Mouse (Mus musculus): ENCODE data around the gene Bmp8b.
"Not testable (repeated sequence)": the region's sequence is repeated elsewhere in the genome, so short reads cannot be mapped to it uniquely, and the experiment has no call there.

Bmp8b gene

GRCm38 (mm10) chr4:123104651-123105450 is at the start of gene Bmp8b:
Bmp8b (plus strand) TSS chr4:123105165.
- no peak for DNase-seq

GRCm38 (mm10) chr4:123056560-123057109 is 48.3 kb upstream of the Bmp8b start:
- DNase-seq = no peak

DNA sequence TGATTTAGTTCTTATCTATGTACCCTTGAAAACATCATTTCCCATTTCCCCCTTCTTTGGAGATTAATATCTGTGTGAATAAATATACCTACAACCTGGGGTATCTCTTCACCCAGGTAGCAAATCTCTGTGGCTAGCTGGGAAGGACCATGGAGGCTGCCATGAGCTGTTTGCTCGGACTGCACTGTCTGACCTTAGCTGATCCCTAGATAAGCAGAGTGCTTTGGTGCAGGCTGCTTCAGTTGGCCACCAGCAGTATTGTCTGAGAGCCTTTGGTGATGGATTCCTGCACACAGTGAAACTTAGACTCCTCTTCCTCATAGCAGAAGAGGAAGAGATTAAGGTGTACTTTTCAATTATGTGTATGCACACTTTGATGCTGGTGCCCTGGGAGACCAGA is 47.0 kb upstream of the Bmp8b start:
- DNase-seq = no peak

- no peak for DNase-seq
Measured at GRCm38 (mm10) chr4:123061744-123062143, 43.2 kb upstream of the Bmp8b start.

- no peak for DNase-seq
Measured at GRCm38 (mm10) chr4:123068646-123069045, 36.3 kb upstream of the Bmp8b start.

DNA sequence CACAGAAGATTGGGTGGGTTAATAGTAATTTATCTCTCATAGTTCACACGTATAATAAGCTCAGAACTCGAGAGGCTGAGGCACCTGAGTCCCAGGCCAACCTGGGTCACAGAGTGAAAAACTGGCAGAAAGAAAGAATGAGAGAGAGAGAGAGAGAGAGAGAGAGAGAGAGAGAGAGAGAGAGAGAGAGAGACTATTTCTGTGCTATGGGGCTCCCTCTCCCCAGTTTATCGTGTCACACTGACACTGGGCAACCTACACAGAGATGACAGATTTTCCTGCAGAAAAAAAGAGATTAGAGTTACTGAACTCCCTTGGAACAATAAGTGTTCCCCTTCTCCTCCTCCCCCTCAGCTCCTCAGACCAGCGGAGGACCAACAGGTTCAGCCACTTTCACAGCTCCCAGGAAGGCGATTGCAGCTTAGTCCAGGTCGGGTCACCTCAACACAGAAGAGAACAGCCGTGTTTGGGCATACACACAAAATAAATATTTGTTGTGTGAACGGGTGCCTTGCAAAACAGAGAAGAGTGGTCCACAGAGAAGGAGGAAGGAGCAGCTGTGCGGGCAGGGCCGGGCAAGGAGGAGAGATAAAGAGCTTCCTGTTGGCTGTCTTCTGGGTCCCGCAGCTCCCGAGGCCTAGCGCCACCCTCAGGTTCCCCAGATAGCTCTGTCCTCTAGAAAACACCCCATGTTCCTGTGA is 33.5 kb upstream of the Bmp8b start:
- DNase-seq = peak; percentile 32 to 52

- no peak for DNase-seq
Measured at GRCm38 (mm10) chr4:123076928-123077327, 28.0 kb upstream of the Bmp8b start.

DNA sequence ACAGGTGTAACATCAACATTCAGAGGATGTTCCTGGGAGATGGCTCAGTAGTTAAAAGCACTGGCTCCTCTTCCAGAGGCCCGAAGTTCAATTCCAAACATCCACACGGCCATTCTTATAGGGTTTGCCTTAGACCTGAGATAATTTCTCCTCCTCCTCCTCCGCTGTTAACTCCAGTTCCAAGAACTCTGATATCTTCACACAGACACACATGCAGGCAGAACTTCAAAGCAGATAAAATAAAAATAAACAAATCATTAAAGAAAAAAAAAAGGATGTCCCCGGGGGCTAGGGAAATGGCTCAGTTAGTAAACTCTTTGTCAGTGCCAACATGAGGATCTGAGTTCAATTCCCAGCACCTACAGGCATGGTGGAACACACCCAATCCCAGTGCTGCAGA is 26.7 kb upstream of the Bmp8b start:
- DNase-seq = no peak

GRCm38 (mm10) chr4:123080791-123081190 is 24.2 kb upstream of the Bmp8b start:
- no peak for DNase-seq

GRCm38 (mm10) chr4:123082283-123083163 is 22.4 kb upstream of the Bmp8b start:
- peak; percentile 43 to 69 for DNase-seq

DNA sequence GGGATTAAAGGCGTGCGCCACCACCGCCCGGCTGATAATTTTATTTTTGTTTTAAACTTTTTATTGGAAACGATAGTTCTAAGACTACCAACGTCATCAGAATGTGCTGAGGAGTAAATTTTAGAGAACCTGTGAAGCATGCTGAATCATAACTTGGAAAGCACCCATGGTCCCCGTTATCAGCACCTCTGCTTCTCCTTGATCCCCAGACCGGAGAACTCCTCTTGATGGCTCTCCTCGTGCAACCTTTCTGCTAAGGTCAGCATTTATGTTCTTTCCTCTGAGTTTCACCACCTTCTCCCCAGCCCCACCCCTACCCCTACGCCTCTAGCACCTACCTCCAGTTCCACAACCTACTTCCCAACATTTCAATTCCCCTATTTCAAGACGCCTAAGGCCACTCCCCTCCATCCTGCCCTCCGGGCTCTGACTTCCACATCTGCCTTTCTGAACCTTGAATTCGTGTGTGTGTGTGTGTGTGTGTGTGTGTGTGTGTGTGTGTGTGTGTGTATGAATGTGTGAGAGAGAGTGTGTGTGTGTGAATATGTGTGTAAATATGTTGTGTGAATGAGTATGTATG is 21.6 kb upstream of the Bmp8b start:
- DNase-seq = no peak

- no peak for DNase-seq
Measured at GRCm38 (mm10) chr4:123085290-123085689, 19.7 kb upstream of the Bmp8b start.

DNA sequence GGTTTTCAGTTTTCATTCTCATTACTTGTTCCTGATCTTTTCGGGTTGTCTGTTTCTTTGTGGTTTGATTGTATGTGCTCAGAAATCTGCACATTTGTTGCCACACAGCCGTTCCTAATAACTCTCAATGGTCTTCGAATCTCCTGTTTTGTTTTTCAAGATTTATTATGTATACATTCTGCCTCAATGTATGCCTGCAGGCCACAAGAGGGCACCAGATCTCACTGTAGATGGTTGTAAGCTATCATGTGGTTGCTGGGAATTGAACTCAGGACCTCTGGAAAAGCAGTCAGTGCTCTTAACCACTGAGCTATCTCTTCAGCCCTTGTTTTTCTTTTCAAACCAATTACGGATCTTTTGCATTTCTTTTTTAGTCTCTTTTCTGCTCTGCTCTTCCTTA is 18.6 kb upstream of the Bmp8b start:
- DNase-seq = no peak

- DNase-seq = no peak
Measured at GRCm38 (mm10) chr4:123092621-123093020, 12.3 kb upstream of the Bmp8b start.

DNA sequence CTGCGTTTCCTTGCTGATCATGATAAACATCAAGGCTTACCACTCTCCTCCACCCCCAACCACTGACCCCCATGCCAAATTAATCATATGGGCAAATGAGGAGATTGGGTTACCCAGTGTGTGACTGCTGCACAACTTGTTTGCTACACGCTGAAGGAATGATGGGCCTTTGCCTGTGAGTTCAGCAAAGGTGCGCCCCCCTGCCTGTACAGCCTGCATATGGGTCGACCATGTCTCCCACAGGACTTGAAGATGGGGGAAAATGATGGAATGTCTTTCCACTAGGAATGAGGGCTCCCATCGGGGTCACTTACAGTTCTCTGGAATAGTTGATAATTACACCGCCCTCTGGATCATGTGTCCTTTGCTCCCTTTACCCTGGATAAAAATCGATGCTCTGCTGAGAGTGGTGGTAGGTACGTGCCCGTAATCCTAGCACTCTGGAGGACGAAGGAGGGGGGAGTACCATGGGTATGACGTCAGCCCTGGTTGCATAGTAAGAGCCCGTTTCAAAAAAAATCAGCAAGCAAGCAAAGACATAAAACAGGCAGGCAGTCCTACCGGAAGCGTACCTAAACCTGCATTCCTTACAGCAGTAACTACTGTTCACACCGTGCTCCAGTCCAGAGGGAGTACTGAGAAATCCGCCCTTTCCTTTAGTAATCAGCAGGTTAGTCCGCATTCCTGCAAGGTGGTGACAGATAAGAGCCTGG is 11.7 kb upstream of the Bmp8b start:
- DNase-seq = no peak

DNA sequence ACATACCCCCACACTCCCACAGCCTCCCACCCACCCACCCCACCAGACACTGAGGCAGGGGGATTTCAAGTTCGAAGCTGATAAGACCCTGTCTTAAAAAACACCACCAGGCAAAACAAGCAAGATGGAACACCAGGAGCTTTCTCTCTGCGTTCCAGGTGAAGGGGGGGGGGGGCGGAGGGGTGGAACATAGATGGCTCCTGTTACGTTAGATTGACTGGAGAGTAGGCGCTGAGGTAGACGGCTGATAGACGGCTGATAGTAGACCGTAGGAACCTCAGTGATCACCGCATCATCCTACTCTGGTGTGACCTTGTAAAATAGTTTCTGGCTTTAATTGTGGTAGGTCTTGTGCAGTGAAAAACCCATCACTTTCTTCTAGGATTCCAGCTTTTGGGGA is 11.1 kb upstream of the Bmp8b start:
- no peak for DNase-seq

- DNase-seq = no peak
Measured at GRCm38 (mm10) chr4:123105451-123105790, 456 bp downstream of the Bmp8b start.

DNA sequence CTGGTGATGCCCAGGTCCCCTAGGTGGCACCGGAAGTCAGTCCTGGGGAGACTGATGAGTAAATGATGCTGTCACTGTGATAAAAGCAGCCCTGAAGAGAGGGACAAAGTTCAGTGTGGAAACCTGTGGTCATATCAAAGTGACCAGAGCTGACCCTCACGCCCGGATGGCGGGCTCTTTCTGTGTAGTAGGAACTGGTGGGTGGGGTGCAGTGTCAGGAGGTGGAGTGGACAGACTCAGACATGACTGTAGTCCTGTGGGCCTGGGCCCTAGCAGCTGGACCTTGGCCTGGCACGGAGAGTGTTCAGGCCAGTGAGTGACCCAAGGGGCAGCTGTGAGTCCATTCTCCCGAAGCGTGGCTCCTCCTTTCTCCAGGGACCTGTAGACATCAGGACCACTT is 964 bp downstream of the Bmp8b start:
- DNase-seq = not testable (repeated sequence)

DNA sequence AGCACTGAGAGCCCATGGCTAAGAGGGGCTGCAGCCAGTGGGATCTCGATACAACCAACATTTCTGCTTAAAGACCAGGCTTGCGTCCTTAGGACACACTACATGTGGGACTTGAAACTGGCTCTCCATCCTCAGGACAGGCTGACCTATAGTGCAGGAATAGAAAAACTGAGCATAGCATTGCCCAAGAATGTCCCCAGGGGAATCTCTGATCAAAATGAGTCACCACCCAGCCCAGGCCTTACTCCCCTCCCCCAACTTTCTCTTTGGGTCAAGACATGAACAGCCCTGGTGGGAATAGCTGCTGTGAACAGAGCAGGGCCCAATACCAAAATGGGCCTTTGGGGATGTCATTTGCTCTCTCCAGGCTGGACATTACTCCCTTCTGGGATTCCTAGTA is 1.9 kb downstream of the Bmp8b start:
- no peak for DNase-seq

GRCm38 (mm10) chr4:123108056-123108455 is 3.1 kb downstream of the Bmp8b start:
- no peak for DNase-seq

DNA sequence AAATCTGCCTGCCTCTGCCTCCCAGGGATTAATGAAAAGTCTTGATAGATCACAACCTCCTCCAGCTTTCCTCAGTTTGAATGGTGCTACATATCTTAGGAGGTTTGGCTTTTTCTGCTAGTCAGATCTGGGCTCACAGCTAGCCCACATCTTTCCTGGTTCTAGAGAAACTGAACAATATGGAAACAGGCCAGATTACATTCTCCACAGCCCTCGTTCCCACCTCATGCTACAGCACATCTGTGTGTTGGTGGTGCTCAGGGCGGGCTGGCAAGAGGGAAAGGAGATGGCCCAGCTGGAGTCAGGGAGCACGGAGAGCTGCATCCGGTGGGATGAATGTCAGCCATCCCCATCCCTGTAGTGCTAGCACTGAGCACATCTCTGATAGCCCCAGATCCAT is 5.8 kb downstream of the Bmp8b start:
- DNase-seq = no peak
